Mouse (Mus musculus): ENCODE results near the gene Top3a. TPM values are rescaled to one million over a fixed set of nuclear protein-coding genes. Genes with fewer than 3 reads are reported as not detected.
A peak's percentile ranks its signal among the peaks of the same experiment; 100 is the strongest.

The Top3a gene
- total RNA-seq, 2 experiments from 2014 or later: 6.5 to 10.7 TPM

- DNase-seq: no peak
Observed at GRCm38 (mm10) chr11:60774841-60775240, 2.3 kb downstream of the Top3a start.

GRCm38 (mm10) chr11:60774158-60774689 lies 2.9 kb downstream of the Top3a start:
- DNase-seq: no peak

GRCm38 (mm10) chr11:60772161-60772560 lies 5.0 kb downstream of the Top3a start:
- DNase-seq: no peak

GRCm38 (mm10) chr11:60770776-60771175 lies 6.4 kb downstream of the Top3a start:
- no peak for DNase-seq

GRCm38 (mm10) chr11:60769322-60769721 lies 7.8 kb downstream of the Top3a start:
- DNase-seq: no peak

GRCm38 (mm10) chr11:60766969-60767368 lies 10.2 kb downstream of the Top3a start:
- no peak for DNase-seq

GRCm38 (mm10) chr11:60761681-60762080 lies 15.5 kb downstream of the Top3a start:
- no peak for DNase-seq

- no peak for DNase-seq
Observed at GRCm38 (mm10) chr11:60755570-60755969, 21.6 kb downstream of the Top3a start.

GRCm38 (mm10) chr11:60740321-60740720 lies 36.8 kb downstream of the Top3a start:
- no peak for DNase-seq

GRCm38 (mm10) chr11:60737450-60737849 lies 39.7 kb downstream of the Top3a start:
- no peak for DNase-seq

- peak in 1 of 2 experiments; percentile 43 for DNase-seq
Observed at GRCm38 (mm10) chr11:60736491-60736890, 40.7 kb downstream of the Top3a start.

- no peak for DNase-seq
Observed at GRCm38 (mm10) chr11:60735191-60735590, 42.0 kb downstream of the Top3a start.

GRCm38 (mm10) chr11:60734206-60734605 lies 43.0 kb downstream of the Top3a start:
- peak; percentile 54 to 55 for DNase-seq

GRCm38 (mm10) chr11:60731251-60731650 lies 45.9 kb downstream of the Top3a start:
- no peak for DNase-seq

- no peak for DNase-seq
Observed at GRCm38 (mm10) chr11:60730169-60730568, 47.0 kb downstream of the Top3a start.

- DNase-seq: peak; percentile 64 to 75
Observed at GRCm38 (mm10) chr11:60729217-60729641, 47.9 kb downstream of the Top3a start.

- peak; percentile 97 for DNase-seq
Observed at GRCm38 (mm10) chr11:60728260-60728761, 48.9 kb downstream of the Top3a start, which contains the start of gene Mief2. TSS of gene Mief2 (plus strand) at chr11:60728398.

- DNase-seq: no peak
Observed at GRCm38 (mm10) chr11:60727392-60728140, 49.6 kb downstream of the Top3a start.

- peak; percentile 91 to 94 for DNase-seq
Observed at GRCm38 (mm10) chr11:60726601-60727391, 50.4 kb downstream of the Top3a start, which contains the start of gene Flii. TSS of gene Flii (minus strand) at chr11:60727263.

- DNase-seq: no peak
Observed at GRCm38 (mm10) chr11:60719263-60719662, 57.9 kb downstream of the Top3a start.

GRCm38 (mm10) chr11:60715833-60716232 lies 61.3 kb downstream of the Top3a start:
- DNase-seq: no peak

GRCm38 (mm10) chr11:60712639-60713255 lies 64.4 kb downstream of the Top3a start:
- no peak for DNase-seq

Data from adrenal gland, postnatal 36 days (tissue).